Mouse (Mus musculus): Measurements from ENCODE around the gene Adamts12.

Adamts12 gene

GRCm38 (mm10) chr15:11082961-11083569, 18.5 kb downstream of the Adamts12 start:
- peak; percentile 77 for DNase-seq (ENCODE audit: low spot score)

DNA sequence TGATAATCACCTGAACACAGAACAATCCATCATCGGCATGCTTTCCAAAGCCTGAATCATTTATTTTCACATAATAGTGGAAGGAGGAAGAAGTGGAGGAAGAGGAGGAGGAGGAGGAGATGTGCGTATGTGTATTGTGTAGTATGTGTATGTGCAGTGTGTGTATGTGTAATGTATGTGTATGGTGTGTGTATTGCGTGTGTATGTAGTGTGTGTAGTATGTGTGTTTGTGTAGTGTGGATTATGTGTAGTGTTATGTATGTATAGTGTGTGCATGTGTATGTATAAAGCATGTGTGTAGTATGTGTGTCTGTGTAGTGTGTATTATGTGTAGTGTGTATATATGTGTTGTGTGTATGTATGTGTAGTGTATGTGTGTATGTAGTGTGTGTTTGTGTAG, 19.1 kb downstream of the Adamts12 start:
- no peak for DNase-seq (ENCODE audit: low spot score)

- peak; percentile 34 for DNase-seq (ENCODE audit: low spot score)
Measured at GRCm38 (mm10) chr15:11084241-11084992, 19.8 kb downstream of the Adamts12 start.

- DNase-seq (ENCODE audit: low spot score) = peak; percentile 70
Measured at GRCm38 (mm10) chr15:11084993-11085365, 20.4 kb downstream of the Adamts12 start.

- DNase-seq (ENCODE audit: low spot score) = no peak
Measured at GRCm38 (mm10) chr15:11089494-11089893, 24.9 kb downstream of the Adamts12 start.

- no peak for DNase-seq (ENCODE audit: low spot score)
Measured at GRCm38 (mm10) chr15:11095566-11095965, 31.0 kb downstream of the Adamts12 start.

DNA sequence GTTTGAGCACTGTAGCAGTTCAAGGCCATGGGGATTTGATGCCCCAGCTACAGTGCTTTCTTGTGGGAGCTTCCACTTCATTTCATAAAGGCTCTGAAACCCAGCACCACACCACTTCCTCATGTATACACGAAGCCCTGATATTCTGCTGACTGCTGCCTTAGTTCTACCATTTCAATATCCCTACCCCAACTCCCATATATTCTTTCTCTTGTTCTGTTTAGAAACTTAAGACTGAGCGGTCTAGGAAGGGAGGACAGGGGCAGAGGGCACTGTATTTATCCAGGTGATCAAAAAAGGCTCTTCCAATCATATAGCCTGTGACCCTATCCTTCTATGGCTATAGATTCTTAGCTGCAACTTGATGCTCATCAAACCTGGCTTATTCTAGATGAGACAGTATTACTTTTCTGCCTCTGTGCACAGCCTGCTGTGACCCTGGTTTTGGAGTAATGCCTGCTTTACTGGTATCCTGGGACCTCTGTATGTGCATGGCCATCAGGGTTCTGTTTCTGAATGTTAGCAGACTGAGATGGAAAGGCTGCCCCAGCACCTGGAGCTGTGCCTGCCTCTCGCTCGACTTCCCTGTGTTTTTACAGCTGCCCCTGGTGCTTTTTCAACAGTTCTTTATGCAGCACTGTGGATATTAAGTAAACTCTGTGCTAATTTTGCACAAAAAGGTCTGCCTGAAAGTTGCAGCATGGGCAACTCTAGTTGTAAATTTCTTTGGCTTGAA, 33.5 kb downstream of the Adamts12 start:
- peak; percentile 44 for DNase-seq (ENCODE audit: low spot score)

DNA sequence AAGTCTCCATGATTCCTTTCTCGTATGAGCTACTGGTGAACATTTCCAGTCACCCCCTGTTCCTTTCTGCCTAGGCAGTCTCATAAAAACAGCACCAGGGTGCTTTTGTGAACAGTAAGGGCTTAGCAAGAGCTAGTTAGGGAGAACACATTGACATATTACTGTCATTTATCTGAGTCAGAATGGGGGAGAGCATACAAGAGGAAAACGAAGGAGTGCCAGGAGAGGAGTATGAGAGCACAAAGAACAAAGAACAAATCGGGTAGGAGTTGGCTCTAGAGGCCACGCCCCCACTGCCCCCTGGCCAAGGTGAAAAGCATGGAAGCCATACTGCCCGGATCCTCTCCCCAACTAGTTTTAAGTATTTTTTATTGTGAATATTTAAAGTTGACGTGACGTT, 34.4 kb downstream of the Adamts12 start:
- DNase-seq (ENCODE audit: low spot score) = no peak

- DNase-seq (ENCODE audit: low spot score) = no peak
Measured at GRCm38 (mm10) chr15:11100917-11101316, 36.3 kb downstream of the Adamts12 start.

GRCm38 (mm10) chr15:11105101-11105500, 40.5 kb downstream of the Adamts12 start:
- no peak for DNase-seq (ENCODE audit: low spot score)

DNA sequence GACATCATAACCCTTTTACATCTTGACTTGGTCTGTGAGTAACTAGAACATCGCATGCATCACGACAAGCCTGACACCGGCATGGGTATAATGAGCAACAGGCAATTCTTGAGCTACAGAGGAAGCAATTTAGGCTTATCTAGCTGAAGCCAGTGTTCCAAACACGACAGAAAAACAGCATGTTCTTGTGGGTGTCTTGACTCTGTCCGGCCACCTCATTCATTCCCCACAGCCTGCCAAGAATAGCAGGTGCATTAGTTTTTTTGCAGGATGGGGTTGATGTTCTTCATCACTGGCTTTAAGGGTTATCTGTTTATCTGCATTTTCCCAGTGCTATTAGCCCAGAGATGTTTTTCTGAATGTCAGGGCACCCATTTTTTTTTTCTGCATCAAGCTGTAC, 42.8 kb downstream of the Adamts12 start:
- DNase-seq (ENCODE audit: low spot score) = no peak

DNA sequence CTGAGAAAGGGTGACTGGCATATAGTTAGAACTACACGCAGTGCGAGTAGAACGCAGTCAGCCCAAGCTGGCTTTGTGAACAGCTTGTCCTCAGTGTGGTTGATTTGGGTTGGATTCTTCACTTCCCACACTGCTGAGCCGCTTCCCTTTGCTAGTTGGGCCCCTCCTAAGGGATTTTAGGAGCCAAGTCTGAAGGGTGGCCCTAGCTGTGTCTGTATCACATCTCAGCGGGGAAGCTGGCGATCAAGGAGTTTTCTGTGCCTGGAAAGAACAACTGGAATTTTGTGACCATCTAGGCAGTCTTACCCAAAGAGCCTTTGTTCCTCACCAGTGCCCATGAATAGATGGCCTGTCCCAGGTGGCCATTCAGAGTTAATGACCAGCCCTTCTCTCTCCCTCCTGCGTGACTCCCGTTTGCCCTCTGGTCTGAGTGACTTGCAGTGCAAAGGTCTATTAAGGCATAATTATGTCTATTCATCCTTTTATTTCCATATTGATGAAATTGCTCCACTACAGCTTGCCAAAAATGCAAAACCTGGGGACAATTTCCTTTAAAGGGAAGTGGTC, 50.1 kb downstream of the Adamts12 start:
- peak; percentile 27 for DNase-seq (ENCODE audit: low spot score)

- DNase-seq (ENCODE audit: low spot score) = no peak
Measured at GRCm38 (mm10) chr15:11116303-11116702, 51.7 kb downstream of the Adamts12 start.

- DNase-seq (ENCODE audit: low spot score) = no peak
Measured at GRCm38 (mm10) chr15:11116853-11117252, 52.3 kb downstream of the Adamts12 start.

- no peak for DNase-seq (ENCODE audit: low spot score)
Measured at GRCm38 (mm10) chr15:11118371-11118770, 53.8 kb downstream of the Adamts12 start.

- no peak for DNase-seq (ENCODE audit: low spot score)
Measured at GRCm38 (mm10) chr15:11121721-11122120, 57.1 kb downstream of the Adamts12 start.

DNA sequence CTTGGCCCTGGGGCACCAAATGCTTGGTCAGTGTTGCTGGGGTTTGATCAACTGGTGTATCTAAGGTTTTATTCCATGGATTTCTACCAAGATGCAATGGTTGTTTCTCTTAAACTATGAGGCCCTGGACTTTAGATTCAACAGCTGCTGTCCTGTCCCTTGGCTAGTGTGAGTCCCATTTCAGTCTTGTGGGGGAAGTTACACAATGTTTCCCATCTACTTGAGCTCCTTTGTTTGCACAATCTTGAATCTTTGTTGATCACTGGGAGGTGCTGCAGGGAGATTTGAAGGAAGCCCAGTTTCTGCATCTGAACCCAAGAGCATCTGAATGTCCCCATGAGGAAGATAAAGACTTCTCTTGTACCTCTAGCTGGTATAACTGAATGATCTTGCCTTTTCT, 60.8 kb downstream of the Adamts12 start:
- no peak for DNase-seq (ENCODE audit: low spot score)

GRCm38 (mm10) chr15:11128457-11128856, 63.9 kb downstream of the Adamts12 start:
- no peak for DNase-seq (ENCODE audit: low spot score)

GRCm38 (mm10) chr15:11132586-11133558, 68.3 kb downstream of the Adamts12 start:
- DNase-seq (ENCODE audit: low spot score) = no peak

- no peak for DNase-seq (ENCODE audit: low spot score)
Measured at GRCm38 (mm10) chr15:11145581-11145980, 81.0 kb downstream of the Adamts12 start.

- no peak for DNase-seq (ENCODE audit: low spot score)
Measured at GRCm38 (mm10) chr15:11159386-11159785, 94.8 kb downstream of the Adamts12 start.

- peak; percentile 59 for DNase-seq (ENCODE audit: low spot score)
Measured at GRCm38 (mm10) chr15:11160759-11161158, 96.2 kb downstream of the Adamts12 start.

All from embryo, embryonic 10.5 days (tissue).